Mouse (Mus musculus): Measurements from ENCODE around the gene Spock2.

GRCm38 (mm10) chr10:60156016-60156415, 50.0 kb downstream of the Spock2 start:
- TF ChIP-seq CTCF (IDR thresholded peaks at IDR 0.05; ENCODE audit: low read depth, low read length) (no peak), POLR2A (IDR thresholded peaks at IDR 0.05; ENCODE audit: borderline replicate concordance, low read depth, low read length) (no peak)

Data from bone marrow macrophage, adult 2 months (primary cell).